Mouse (Mus musculus) ES-E14 (cell line): ENCODE results near the gene Erc2.

ENCODE experiments used
- CHD2 ChIP-seq: IDR thresholded peaks from 2 replicates; pipeline ENCODE4 v1.6.1; 2014; ENCODE audit warnings: mild to moderate bottlenecking, low read depth, low read length, inconsistent platforms
- HCFC1 ChIP-seq: IDR thresholded peaks from 2 replicates; pipeline ENCODE4 v1.6.1; 2012; ENCODE audit warnings: low read length, inconsistent platforms, borderline replicate concordance; ENCODE audit not compliant: insufficient read depth
- ZNF384 ChIP-seq: IDR thresholded peaks from 2 replicates; pipeline ENCODE4 v1.6.1; 2012; ENCODE audit warnings: low read depth, low read length, inconsistent platforms

DNA sequence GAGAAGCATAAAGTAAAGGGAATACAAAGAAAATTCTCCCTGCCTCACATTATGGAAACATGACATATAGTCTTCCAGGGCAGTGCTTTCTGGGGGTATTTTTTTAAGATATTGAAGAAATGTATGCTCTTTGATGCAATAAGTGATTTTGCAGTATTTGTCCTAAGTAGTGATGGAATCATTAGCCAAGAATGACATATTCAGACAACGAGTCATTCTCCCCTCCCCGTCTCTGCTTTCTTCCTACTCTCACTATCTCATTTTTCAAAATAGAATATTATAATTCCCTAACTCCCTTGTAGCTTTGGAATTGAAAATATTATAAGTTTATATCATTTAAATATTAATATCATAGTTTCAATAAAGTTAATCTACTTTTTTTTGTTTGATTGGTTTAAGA lies 490.9 kb downstream of the Erc2 start:
- TF ChIP-seq ZNF384 (no peak), HCFC1 (no peak), CHD2 (no peak)
